Mouse (Mus musculus): ENCODE measurements around the gene Tmem50a. TPM values are rescaled to one million over a fixed set of nuclear protein-coding genes. Genes with fewer than 3 reads are reported as not detected.
A peak's percentile ranks its signal among the peaks of the same experiment; 100 is the strongest.
"Not testable (repeated sequence)": the region's sequence is repeated elsewhere in the genome, so short reads cannot be mapped to it uniquely, and the experiment has no call there.

The Tmem50a gene
- polyA plus RNA-seq, 1 experiment from 2014 or later = 107 TPM

- Histone ChIP-seq H3K4me3 (no peak overlapping the region), H3K9me3 (no peaks in the 10 kb centered on the region), H3K27me3 (ENCODE audit: poor library complexity, severe bottlenecking) (no peaks in the 10 kb centered on the region), H3K36me3 (replicated peaks) (peaks cover 16% of the 10 kb centered on the region), H3K27ac (no peak overlapping the region), H3K4me1 (peaks cover 23% of the 10 kb centered on the region)
- DNase-seq (ENCODE audit: extremely low spot score, low spot score) = no peak
- WGBS = 93% methylated on average over 6 of the region's 6 CpGs
Observed at GRCm38 (mm10) chr4:134920631-134921030, 5.8 kb upstream of the Tmem50a start.

- Histone ChIP-seq H3K4me3 (no peak overlapping the region), H3K4me1 (peaks cover 22% of the 10 kb centered on the region), H3K9me3 (no peaks in the 10 kb centered on the region), H3K27me3 (ENCODE audit: poor library complexity, severe bottlenecking) (no peaks in the 10 kb centered on the region), H3K36me3 (replicated peaks) (peaks cover 9% of the 10 kb centered on the region), H3K27ac (no peak overlapping the region)
- DNase-seq (ENCODE audit: extremely low spot score, low spot score) = no peak
- WGBS = 43% methylated on average over 12 of the region's 12 CpGs
Observed at GRCm38 (mm10) chr4:134919733-134920540, 5.1 kb upstream of the Tmem50a start.

- no peaks in the 10 kb centered on the region for H3K36me3 ChIP-seq (replicated peaks)
- WGBS = 78% methylated on average over 7 of the region's 7 CpGs
Observed at GRCm38 (mm10) chr4:134918381-134918780, 3.6 kb upstream of the Tmem50a start.

GRCm38 (mm10) chr4:134917194-134917593 is 2.4 kb upstream of the Tmem50a start:
- WGBS = 74% methylated on average over 3 of the region's 3 CpGs
- Histone ChIP-seq H3K36me3 (replicated peaks) (peaks cover 8% of the 10 kb centered on the region), H3K4me1 (peaks cover 25% of the 10 kb centered on the region), H3K27ac (no peak overlapping the region), H3K4me3 (no peak overlapping the region), H3K9me3 (no peaks in the 10 kb centered on the region), H3K27me3 (ENCODE audit: poor library complexity, severe bottlenecking) (no peaks in the 10 kb centered on the region)
- DNase-seq (ENCODE audit: extremely low spot score, low spot score) = no peak

More at GRCm38 (mm10) chr4:134918381-134918780, 3.6 kb upstream of the Tmem50a start:
- no peak for DNase-seq (ENCODE audit: extremely low spot score, low spot score)
- Histone ChIP-seq H3K4me1 (peaks cover 29% of the 10 kb centered on the region), H3K9me3 (no peaks in the 10 kb centered on the region), H3K27ac (no peak overlapping the region), H3K27me3 (ENCODE audit: poor library complexity, severe bottlenecking) (no peaks in the 10 kb centered on the region), H3K4me3 (no peak overlapping the region)

GRCm38 (mm10) chr4:134915223-134916050 is 613 bp upstream of the Tmem50a start:
- peak overlapping the region; percentile 94 for H3K4me3 ChIP-seq
- peaks cover 5% of the 10 kb centered on the region; the same call in 1 of the 2 replicates for H3K9me3 ChIP-seq
- H3K4me1 ChIP-seq = peaks cover 25% of the 10 kb centered on the region
- peaks cover 23% of the 10 kb centered on the region for H3K36me3 ChIP-seq (replicated peaks)
- DNase-seq (ENCODE audit: extremely low spot score, low spot score) = no peak
- H3K27ac ChIP-seq = peak overlapping the region; percentile 91; the same call in 1 of the 2 replicates
- 63% methylated on average over 14 of the region's 14 CpGs for WGBS
- no peaks in the 10 kb centered on the region for H3K27me3 ChIP-seq (ENCODE audit: poor library complexity, severe bottlenecking)

- Histone ChIP-seq H3K4me3 (peak overlapping the region; percentile 94), H3K27ac (peak overlapping the region; percentile 91), H3K27me3 (ENCODE audit: poor library complexity, severe bottlenecking) (no peaks in the 10 kb centered on the region), H3K9me3 (peaks cover 5% of the 10 kb centered on the region; the same call in 1 of the 2 replicates), H3K4me1 (peaks cover 25% of the 10 kb centered on the region), H3K36me3 (replicated peaks) (peaks cover 33% of the 10 kb centered on the region)
- DNase-seq (ENCODE audit: extremely low spot score, low spot score) = no peak
- 2% methylated on average over 43 of the region's 43 CpGs for WGBS
Observed at GRCm38 (mm10) chr4:134914122-134914863, 531 bp downstream of the Tmem50a start.

- H3K27me3 ChIP-seq (ENCODE audit: poor library complexity, severe bottlenecking) = no peaks in the 10 kb centered on the region
- peak; percentile 73 for DNase-seq (ENCODE audit: extremely low spot score, low spot score)
- peaks cover 42% of the 10 kb centered on the region for H3K36me3 ChIP-seq (replicated peaks)
- peak overlapping the region; percentile 94 for H3K4me3 ChIP-seq
- peaks cover 5% of the 10 kb centered on the region; the same call in 1 of the 2 replicates for H3K9me3 ChIP-seq
- peaks cover 25% of the 10 kb centered on the region for H3K4me1 ChIP-seq
- peak overlapping the region; percentile 36; the same call in 1 of the 2 replicates for H3K27ac ChIP-seq
- 32% methylated on average over 3 of the region's 3 CpGs for WGBS
Observed at GRCm38 (mm10) chr4:134913413-134913812, 1.4 kb downstream of the Tmem50a start.

GRCm38 (mm10) chr4:134911406-134911805 is 3.4 kb downstream of the Tmem50a start:
- WGBS = 98% methylated on average over 7 of the region's 8 CpGs
- peaks cover 62% of the 10 kb centered on the region for H3K36me3 ChIP-seq (replicated peaks)

GRCm38 (mm10) chr4:134903046-134903445 is 11.8 kb downstream of the Tmem50a start:
- 83% methylated on average over 7 of the region's 7 CpGs for WGBS
- Histone ChIP-seq H3K4me1 (no peaks in the 10 kb centered on the region), H3K27me3 (ENCODE audit: poor library complexity, severe bottlenecking) (no peaks in the 10 kb centered on the region), H3K9me3 (no peaks in the 10 kb centered on the region), H3K36me3 (replicated peaks) (peaks cover 100% of the 10 kb centered on the region), H3K4me3 (no peak overlapping the region), H3K27ac (no peak overlapping the region)
- no peak for DNase-seq (ENCODE audit: extremely low spot score, low spot score)

More at GRCm38 (mm10) chr4:134911406-134911805, 3.4 kb downstream of the Tmem50a start:
- DNase-seq (ENCODE audit: extremely low spot score, low spot score); H3K27ac ChIP-seq; H3K27me3 ChIP-seq (ENCODE audit: poor library complexity, severe bottlenecking); H3K4me3 ChIP-seq; H3K9me3 ChIP-seq: not testable (repeated sequence)
- H3K4me1 ChIP-seq = peaks cover 25% of the 10 kb centered on the region

GRCm38 (mm10) chr4:134901126-134901525 is 13.7 kb downstream of the Tmem50a start:
- H3K36me3 ChIP-seq (replicated peaks) = peaks cover 100% of the 10 kb centered on the region
- WGBS = 94% methylated on average over 8 of the region's 8 CpGs
- no peaks in the 10 kb centered on the region for H3K27me3 ChIP-seq (ENCODE audit: poor library complexity, severe bottlenecking)
- DNase-seq (ENCODE audit: extremely low spot score, low spot score) = no peak
- H3K4me1 ChIP-seq = no peaks in the 10 kb centered on the region
- H3K4me3 ChIP-seq = no peak overlapping the region
- H3K27ac ChIP-seq = no peak overlapping the region
- no peaks in the 10 kb centered on the region for H3K9me3 ChIP-seq

GRCm38 (mm10) chr4:134897256-134897655 is 17.6 kb downstream of the Tmem50a start:
- 91% methylated on average over 6 of the region's 6 CpGs for WGBS
- H3K27me3 ChIP-seq (ENCODE audit: poor library complexity, severe bottlenecking) = no peaks in the 10 kb centered on the region
- H3K9me3 ChIP-seq = no peaks in the 10 kb centered on the region
- no peak for DNase-seq (ENCODE audit: extremely low spot score, low spot score)
- peaks cover 5% of the 10 kb centered on the region for H3K4me1 ChIP-seq
- no peak overlapping the region for H3K4me3 ChIP-seq
- peaks cover 80% of the 10 kb centered on the region for H3K36me3 ChIP-seq (replicated peaks)
- H3K27ac ChIP-seq = no peak overlapping the region

- no peaks in the 10 kb centered on the region for H3K9me3 ChIP-seq
- no peak for DNase-seq (ENCODE audit: extremely low spot score, low spot score)
- 86% methylated on average over 6 of the region's 6 CpGs for WGBS
- H3K4me3 ChIP-seq = no peak overlapping the region
- H3K27me3 ChIP-seq (ENCODE audit: poor library complexity, severe bottlenecking) = no peaks in the 10 kb centered on the region
- H3K4me1 ChIP-seq = peaks cover 5% of the 10 kb centered on the region
- H3K27ac ChIP-seq = no peak overlapping the region
- peaks cover 28% of the 10 kb centered on the region for H3K36me3 ChIP-seq (replicated peaks)
Observed at GRCm38 (mm10) chr4:134892096-134892495, 22.7 kb downstream of the Tmem50a start.
